Mouse (Mus musculus) spleen, adult 2 months (tissue): Measurements from ENCODE around the gene Banf2.

Experiments used
- CTCF ChIP-seq: fragments of 200-500 bp; IDR thresholded peaks from 2 replicates; pipeline ENCODE4 v1.5.1; 2011; ENCODE audit warnings: mild to moderate bottlenecking, inconsistent platforms; ENCODE audit not compliant: insufficient read depth, insufficient read length, insufficient replicate concordance; ENCODE audit errors: extremely low read depth
- POLR2A ChIP-seq: fragments of 200-500 bp; IDR thresholded peaks from 2 replicates; pipeline ENCODE4 v1.6.1; 2011; ENCODE audit warnings: low read depth, low read length, inconsistent platforms

GRCm38 (mm10) chr2:144011080-144011551 lies 21.7 kb upstream of the Banf2 start, which contains the start of gene Rrbp1:
- TF ChIP-seq CTCF (no peak), POLR2A (peak; percentile 45; the same call in 1 of the 2 replicates)
